Mouse (Mus musculus) megakaryocyte, adult 5-6 weeks (primary cell): ENCODE data around the gene Hddc2. TPM values are rescaled to one million over a fixed set of nuclear protein-coding genes. Genes with fewer than 3 reads are reported as not detected.
"Not testable (repeated sequence)": the region's sequence is repeated elsewhere in the genome, so short reads cannot be mapped to it uniquely, and the experiment has no call there.

Source experiments
- ATAC-seq: 2 replicates; pipeline ENCODE4 v1.8.0; 2016; ENCODE audit warnings: mild to moderate bottlenecking, inconsistent platforms; ENCODE audit not compliant: poor library complexity, severe bottlenecking
- total RNA-seq, 2 experiments: library from RNA; stranded (forward) in 1 of 2; stranded (reverse) in 1 of 2; fragments of 153-499, 151-499 nt in 1 of 2; fragments of 221-1000, 200-1000 nt in 1 of 2; gene quantifications; 2 replicates each; pipeline versions ENCODE4 v1.2.3 to v1.2.4; 2015 to 2017

Hddc2 gene
- total RNA-seq, 2 experiments from 2014 or later: 19.3 to 21.1 TPM

GRCm38 (mm10) chr10:31352845-31353427 lies 39.8 kb downstream of the Hddc2 start:
- no peak for ATAC-seq

- ATAC-seq: no peak
These were observed 41.0 kb downstream of the Hddc2 start for GRCm38 (mm10) chr10:31354141-31354540.

- ATAC-seq: no peak
These were observed 41.8 kb downstream of the Hddc2 start for GRCm38 (mm10) chr10:31354886-31355461.

GRCm38 (mm10) chr10:31359749-31360148 lies 46.6 kb downstream of the Hddc2 start:
- no peak for ATAC-seq

GRCm38 (mm10) chr10:31370200-31370599 lies 57.0 kb downstream of the Hddc2 start:
- ATAC-seq: not testable (repeated sequence)

Other genes with a start within 250 kb of the Hddc2 start
- not detected in 2 replicates for gene Tpd52l1, start 132.6 kb downstream of the Hddc2 start, total RNA-seq (2015)
- not detected in 2 replicates for gene Tpd52l1, start 132.6 kb downstream of the Hddc2 start, total RNA-seq (2017)